Mouse (Mus musculus) erythroblast, embryonic 14.5 days (primary cell): ENCODE data around the gene Pts.

ENCODE experiments used
- GATA1 ChIP-seq: IDR thresholded peaks from 2 replicates; pipeline ENCODE4 v1.6.1; 2012; ENCODE audit warnings: low read length, inconsistent platforms, mixed read lengths
- TAL1 ChIP-seq: IDR thresholded peaks from 3 replicates; pipeline ENCODE4 v1.6.1; 2012; ENCODE audit warnings: low read length, inconsistent platforms, mixed read lengths

DNA sequence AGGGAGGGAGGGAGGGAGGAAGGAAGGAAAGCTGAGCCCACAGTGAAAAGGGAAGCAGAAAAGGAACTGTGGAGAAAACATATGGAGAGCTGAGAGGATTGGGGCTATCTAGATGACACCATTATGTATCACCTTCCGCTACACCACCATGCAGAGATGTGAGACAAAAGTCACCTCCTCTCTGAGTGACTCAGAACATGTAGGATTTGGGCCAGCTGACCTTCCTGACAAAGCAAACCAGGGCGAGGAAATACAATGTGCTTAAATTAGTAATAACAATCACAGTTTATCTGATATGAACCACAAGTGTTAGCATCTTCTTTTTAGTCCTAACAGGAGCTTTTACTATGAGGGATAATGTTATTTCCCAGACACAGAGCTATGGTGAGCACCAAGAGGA, 31.0 kb downstream of the Pts start:
- TF ChIP-seq GATA1 (no peak), TAL1 (no peak)
